Mouse (Mus musculus) embryonic facial prominence, embryonic 14.5 days (tissue): Measurements from ENCODE around the gene E330014E10Rik. TPM values are rescaled to one million over a fixed set of nuclear protein-coding genes. Genes with fewer than 3 reads are reported as not detected.
"Not testable (repeated sequence)": the region's sequence is repeated elsewhere in the genome, so short reads cannot be mapped to it uniquely, and the experiment has no call there.

ENCODE experiments used
- ATAC-seq: fragments of 200-750 bp; cut with Nextera tagmentation; 2 replicates; pipeline ENCODE4 v1.8.0; 2017; ENCODE audit warnings: low read depth, moderate number of reproducible peaks, moderate TSS enrichment
- DNase-seq: peaks from one replicate; pipeline ENCODE4 v3.0.0-alpha.2; 2015; ENCODE audit warnings: low spot score
- H3K27ac ChIP-seq: fragments of 300-500 bp; sonication (generic); replicated peaks from 2 replicates; pipeline ENCODE4 v1.5.1; 2014; ENCODE audit warnings: low read depth, mild to moderate bottlenecking, low read length, moderate library complexity
- H3K27me3 ChIP-seq: fragments of 300-500 bp; sonication (generic); replicated peaks from 2 replicates; pipeline ENCODE4 v1.6.1; 2014; ENCODE audit warnings: low read length; ENCODE audit not compliant: control insufficient read depth, insufficient read depth
- H3K36me3 ChIP-seq: fragments of 300-500 bp; sonication (generic); 2 replicates; pipeline ENCODE4 v1.6.1; 2014; ENCODE audit warnings: low read length, mixed read lengths; ENCODE audit not compliant: control insufficient read depth, insufficient read depth
- H3K4me1 ChIP-seq: fragments of 300-500 bp; sonication (generic); 2 replicates; pipeline ENCODE4 v1.6.1; 2014; ENCODE audit warnings: antibody characterized with exemption, low read length; ENCODE audit not compliant: control insufficient read depth, insufficient read depth
- H3K4me2 ChIP-seq: fragments of 300-500 bp; sonication (generic); 2 replicates; pipeline ENCODE4 v1.6.1; 2014; ENCODE audit warnings: low read depth, mild to moderate bottlenecking, low read length, moderate library complexity, mixed read lengths
- H3K4me3 ChIP-seq: fragments of 300-500 bp; sonication (generic); 2 replicates; pipeline ENCODE4 v1.5.1; 2014; ENCODE audit warnings: low read depth, mild to moderate bottlenecking, low read length
- H3K9ac ChIP-seq: fragments of 300-500 bp; sonication (generic); 2 replicates; pipeline ENCODE4 v1.6.1; 2014; ENCODE audit warnings: low read depth, mild to moderate bottlenecking, low read length, moderate library complexity, mixed read lengths
- H3K9me3 ChIP-seq: fragments of 300-500 bp; sonication (generic); 2 replicates; pipeline ENCODE4 v1.6.1; 2016; ENCODE audit warnings: low read length; ENCODE audit not compliant: control insufficient read depth
- WGBS: fragments of 180-500 bp; shearing (Covaris S2); extraction: QIAGEN DNeasy Blood & Tissue Kit; methylation state at CpG from one replicate; pipeline ENCODE4 v1.1.7; 2014; 5-methylcytosine and 5-hydroxymethylcytosine counted together
- polyA plus RNA-seq: library from polyadenylated mRNA; unstranded; fragments of >200 nt; fragmentation: Nextera tagmentation; extraction: Ambion mirVana; gene quantifications from 2 replicates; pipeline ENCODE4 v1.2.1, GENCODE M21; 2014

Gene E330014E10Rik
- polyA plus RNA-seq, result not detected in 2 replicates

DNA sequence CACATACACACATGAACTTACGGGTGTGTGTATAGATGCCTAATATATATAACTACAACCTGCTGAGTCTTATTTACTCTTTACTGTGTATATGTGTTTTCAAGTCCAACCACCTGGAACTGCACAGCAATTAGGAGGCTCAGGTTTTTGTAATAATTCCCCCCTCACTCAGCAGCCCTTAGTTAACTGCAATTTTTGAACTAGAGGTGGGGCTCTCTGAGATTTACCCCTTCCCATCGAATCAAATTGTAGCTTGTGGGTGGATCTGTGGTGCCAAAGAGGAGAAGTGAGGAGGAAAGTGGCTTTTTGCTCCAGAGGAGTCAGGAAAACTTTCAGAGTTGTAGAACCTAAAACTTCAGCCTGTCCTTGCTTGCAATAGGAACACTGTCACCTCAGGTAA lies at the start of gene E330014E10Rik:
Gene E330014E10Rik (plus strand): TSS at position 301 of the 400 bp plus-strand sequence.
- H3K4me3 ChIP-seq, H3K4me2 ChIP-seq, H3K9ac ChIP-seq, H3K9me3 ChIP-seq, H3K27me3 ChIP-seq, ATAC-seq, H3K27ac ChIP-seq, DNase-seq, H3K4me1 ChIP-seq, H3K36me3 ChIP-seq: not testable (repeated sequence)
- no CpG with 5 or more reads among the region's 2 CpGs for WGBS

DNA sequence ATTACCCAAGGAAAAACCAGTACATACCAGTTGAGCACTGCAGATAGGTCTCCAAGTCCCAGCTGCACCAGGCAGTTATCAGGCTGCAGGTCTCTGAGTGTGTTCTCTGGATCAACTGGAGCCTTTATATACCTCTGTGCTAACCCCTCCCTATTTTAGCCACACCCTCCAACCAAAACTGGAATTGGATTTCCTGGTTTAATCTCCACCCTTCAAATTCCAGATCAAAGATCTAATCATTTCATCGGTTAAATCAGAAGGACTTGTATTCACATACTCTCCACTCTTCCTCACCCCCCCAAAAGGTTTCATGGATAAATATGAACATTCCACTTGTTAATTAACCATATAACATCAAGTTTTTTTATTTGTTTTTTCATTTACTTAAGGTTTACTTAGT lies 39.7 kb upstream of the E330014E10Rik start, which contains the start of gene Gm7978:
Gene Gm7978 (minus strand): TSS at position 101 of the 400 bp plus-strand sequence.
- DNase-seq, H3K36me3 ChIP-seq, H3K4me3 ChIP-seq, H3K27ac ChIP-seq, H3K4me1 ChIP-seq, H3K27me3 ChIP-seq, H3K4me2 ChIP-seq, H3K9ac ChIP-seq, ATAC-seq, H3K9me3 ChIP-seq: not testable (repeated sequence)
- no CpG with 5 or more reads among the region's 1 CpGs for WGBS

DNA sequence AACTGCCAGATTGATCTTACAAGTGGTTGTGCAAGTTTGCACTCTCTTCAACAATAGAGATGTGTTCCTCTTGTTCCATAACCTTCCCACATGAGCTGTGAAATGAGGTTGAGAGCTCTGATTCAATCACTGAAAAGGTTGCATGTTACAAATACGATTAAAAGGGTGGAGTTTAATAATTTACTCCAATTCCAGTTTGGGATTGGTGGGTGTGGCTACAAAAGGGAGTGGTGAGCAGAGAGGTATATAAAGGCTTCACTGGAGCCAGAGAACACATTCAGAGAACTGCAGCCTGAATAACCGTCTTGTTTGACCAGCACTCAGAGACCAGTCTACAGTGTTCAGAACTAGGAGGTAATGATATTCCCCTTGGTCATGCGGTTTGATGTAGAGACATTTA lies 34.1 kb upstream of the E330014E10Rik start, which contains the start of gene Gm7982:
Gene Gm7982 (plus strand): TSS at position 301 of the 400 bp plus-strand sequence.
- no CpG with 5 or more reads among the region's 3 CpGs for WGBS
- not testable (repeated sequence) for ATAC-seq, H3K36me3 ChIP-seq, H3K9ac ChIP-seq, H3K4me3 ChIP-seq, H3K9me3 ChIP-seq, H3K4me2 ChIP-seq, H3K27me3 ChIP-seq, DNase-seq, H3K4me1 ChIP-seq, H3K27ac ChIP-seq

DNA sequence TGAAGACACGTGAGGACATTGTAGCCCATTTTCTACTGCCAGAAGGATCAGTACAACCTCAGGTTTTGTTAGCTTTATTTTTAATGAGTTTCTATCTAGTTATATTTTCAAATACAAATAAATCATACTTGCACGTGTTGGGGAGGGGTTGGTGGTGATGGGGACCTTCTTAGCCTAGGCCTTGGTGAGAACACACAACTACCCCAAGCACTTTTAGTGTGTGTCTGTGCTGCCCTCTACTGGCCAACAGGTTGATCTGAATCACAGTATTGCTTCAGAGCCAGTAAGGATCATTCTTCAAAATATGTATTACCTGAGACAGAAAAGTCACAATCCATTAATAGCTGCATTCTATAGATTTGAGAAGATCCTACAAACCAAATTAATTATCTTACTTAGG lies 35.1 kb downstream of the E330014E10Rik start:
- 60% methylated on average over 2 of the region's 2 CpGs for WGBS
- H3K4me2 ChIP-seq, H3K9ac ChIP-seq, H3K4me3 ChIP-seq, H3K27me3 ChIP-seq, ATAC-seq, H3K4me1 ChIP-seq, DNase-seq, H3K36me3 ChIP-seq, H3K27ac ChIP-seq, H3K9me3 ChIP-seq: not testable (repeated sequence)

DNA sequence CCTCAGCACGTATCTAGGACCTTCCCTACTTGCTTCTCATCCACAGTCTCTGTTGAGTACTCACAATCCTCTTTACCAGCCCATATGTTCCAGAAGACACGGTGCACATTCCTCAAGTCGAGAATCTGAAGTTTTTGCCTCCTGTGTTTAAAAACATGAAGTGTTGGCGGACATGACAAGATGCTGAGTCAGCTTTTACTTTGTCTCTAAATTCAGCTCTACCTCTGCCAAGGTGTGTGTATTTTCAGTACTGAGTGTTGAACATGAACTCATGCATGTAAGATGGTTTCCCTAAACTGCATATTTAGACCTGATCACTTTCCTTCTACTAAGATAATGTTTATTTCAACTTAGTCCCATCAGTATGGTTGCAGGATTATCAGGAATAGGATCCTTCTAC lies 60.8 kb downstream of the E330014E10Rik start:
- Histone ChIP-seq H3K36me3 (no peaks in the 10 kb centered on the region), H3K4me3 (no peak overlapping the region), H3K4me2 (no peak overlapping the region), H3K4me1 (no peaks in the 10 kb centered on the region), H3K9me3 (no peaks in the 10 kb centered on the region), H3K27me3 (no peaks in the 10 kb centered on the region), H3K9ac (no peak overlapping the region), H3K27ac (no peak overlapping the region)
- 73% methylated on average over 4 of the region's 4 CpGs for WGBS
- no peak for DNase-seq
- ATAC-seq, result no peak

DNA sequence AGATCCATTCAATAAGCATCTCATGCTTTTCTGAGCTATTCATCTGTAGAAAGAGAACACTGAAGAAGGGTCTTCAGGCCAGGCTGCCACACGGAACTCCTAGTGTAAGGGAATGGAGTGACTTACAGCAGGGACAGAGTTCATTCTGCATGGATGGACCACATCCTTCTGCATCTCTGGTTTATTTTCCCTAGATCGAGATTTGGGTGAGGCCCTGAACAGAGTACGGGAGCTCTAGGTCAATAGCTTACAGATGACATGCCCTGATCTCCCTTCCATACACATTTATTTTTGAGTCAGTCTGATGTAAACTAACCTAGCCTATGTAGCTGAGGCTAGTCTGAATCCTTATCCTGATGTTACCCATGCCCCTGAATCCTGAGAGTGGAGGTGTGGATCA lies 78.2 kb downstream of the E330014E10Rik start:
- H3K4me1 ChIP-seq, result no peaks in the 10 kb centered on the region
- no peak for DNase-seq
- WGBS, result 93% methylated on average over 3 of the region's 3 CpGs
- no peaks in the 10 kb centered on the region for H3K9me3 ChIP-seq
- no peak for ATAC-seq
- H3K4me2 ChIP-seq, result no peak overlapping the region
- no peaks in the 10 kb centered on the region for H3K27me3 ChIP-seq
- H3K27ac ChIP-seq, result no peak overlapping the region
- H3K36me3 ChIP-seq, result no peaks in the 10 kb centered on the region
- H3K4me3 ChIP-seq, result no peak overlapping the region
- no peak overlapping the region for H3K9ac ChIP-seq

Other genes starting within 250 kb of the E330014E10Rik start
- gene Gm7971, start 181.1 kb upstream of the E330014E10Rik start, polyA plus RNA-seq, result not detected in 2 replicates
- gene Gm7978, start 39.8 kb upstream of the E330014E10Rik start, polyA plus RNA-seq, result not detected in 2 replicates
- not detected in 2 replicates for gene Gm7982, start 34.0 kb upstream of the E330014E10Rik start, polyA plus RNA-seq
- gene Cxcl13, start 181.0 kb downstream of the E330014E10Rik start, polyA plus RNA-seq, result 8.0 and 8.5 TPM in 2 replicates